Mouse (Mus musculus) MEL (cell line): ENCODE data around the gene Fam98b. TPM values are rescaled to one million over a fixed set of nuclear protein-coding genes. Genes with fewer than 3 reads are reported as not detected.

Source experiments
- DNase-seq: peaks from one replicate; pipeline ENCODE4 v3.0.0; 2011; ENCODE audit warnings: low read depth, low spot score
- H3K27ac ChIP-seq: 2 replicates; pipeline ENCODE4 v1.5.1; 2012; ENCODE audit warnings: low read depth, mild to moderate bottlenecking, control low read depth, low read length, moderate library complexity; ENCODE audit not compliant: control insufficient read depth
- H3K27me3 ChIP-seq, 2 experiments: fragments of 150-350 bp in 1 of 2; sonication (generic) in 1 of 2; 2 replicates each; pipeline ENCODE4 v1.6.1; 2012; ENCODE audit warnings: low read length in 2 of 2, mild to moderate bottlenecking in 2 of 2, improper control_type of control experiment in 1 of 2, moderate library complexity in 1 of 2; ENCODE audit not compliant: insufficient read depth in 2 of 2, control insufficient read depth in 1 of 2
- H3K36me3 ChIP-seq, 2 experiments: 2 replicates each; pipeline ENCODE4 v1.6.1; 2012 to 2014; ENCODE audit warnings: low read length in 2 of 2, improper control_type of control experiment in 1 of 2, inconsistent platforms in 1 of 2, mild to moderate bottlenecking in 1 of 2; ENCODE audit not compliant: insufficient read depth in 2 of 2, control insufficient read depth in 1 of 2
- H3K4me1 ChIP-seq, 2 experiments: fragments of 150-350 bp in 1 of 2; sonication (generic) in 1 of 2; 2 replicates each; pipeline ENCODE4 v1.6.1; 2012; ENCODE audit warnings: low read length in 2 of 2, improper control_type of control experiment in 1 of 2, mild to moderate bottlenecking in 1 of 2; ENCODE audit not compliant: insufficient read depth in 2 of 2, control insufficient read depth in 1 of 2
- H3K4me3 ChIP-seq, 2 experiments: fragments of 150-350 bp in 1 of 2; sonication (generic) in 1 of 2; 2 replicates each; pipeline ENCODE4 v1.5.1; 2012; ENCODE audit warnings: low read depth in 2 of 2, low read length in 2 of 2, mild to moderate bottlenecking in 2 of 2, moderate library complexity in 2 of 2, control low read depth in 1 of 2, improper control_type of control experiment in 1 of 2; ENCODE audit not compliant: control insufficient read depth in 1 of 2, insufficient read depth in 1 of 2
- H3K79me2 ChIP-seq: 2 replicates; pipeline ENCODE4 v1.6.1; 2012; ENCODE audit warnings: mild to moderate bottlenecking, low read length, moderate library complexity; ENCODE audit not compliant: control insufficient read depth, poor library complexity, insufficient read depth
- H3K9ac ChIP-seq: 2 replicates; pipeline ENCODE4 v1.6.1; 2012; ENCODE audit warnings: low read depth, mild to moderate bottlenecking, control low read depth, low read length, moderate library complexity; ENCODE audit not compliant: control insufficient read depth, poor library complexity, severe bottlenecking
- H3K9me3 ChIP-seq: fragments of 150-350 bp; sonication (generic); replicated peaks from 2 replicates; pipeline ENCODE4 v1.6.1; 2012; ENCODE audit warnings: mild to moderate bottlenecking, low read length, improper control_type of control experiment, moderate library complexity; ENCODE audit not compliant: insufficient read depth
- CHD1 ChIP-seq: IDR thresholded peaks from 2 replicates; pipeline ENCODE4 v1.6.1; 2012; ENCODE audit warnings: low read depth, mild to moderate bottlenecking, inconsistent platforms, low read length, improper control_type of control experiment
- CTCF ChIP-seq, 3 experiments: IDR thresholded peaks in 2 of 3; conservative IDR thresholded peaks in 1 of 3; 2 replicates each; pipeline ENCODE4 v1.5.1; 2011 to 2012; ENCODE audit warnings: low read length in 3 of 3, low read depth in 2 of 3, mild to moderate bottlenecking in 2 of 3, improper control_type of control experiment in 1 of 3, inconsistent platforms in 1 of 3, mixed read lengths in 1 of 3, moderate library complexity in 1 of 3; ENCODE audit not compliant: control insufficient read depth in 1 of 3, insufficient read depth in 1 of 3, poor library complexity in 1 of 3, severe bottlenecking in 1 of 3
- E2F4 ChIP-seq: IDR thresholded peaks from 2 replicates; pipeline ENCODE4 v1.6.1; 2011; ENCODE audit warnings: low read depth, low read length, improper control_type of control experiment, borderline replicate concordance
- ELF1 ChIP-seq: IDR thresholded peaks from 2 replicates; pipeline ENCODE4 v1.6.1; 2014; ENCODE audit warnings: low read depth, mild to moderate bottlenecking, inconsistent platforms, low read length, improper control_type of control experiment, moderate library complexity
- ETS1 ChIP-seq: IDR thresholded peaks from 2 replicates; pipeline ENCODE4 v1.6.1; 2012; ENCODE audit warnings: low read depth, mild to moderate bottlenecking, inconsistent platforms, low read length, improper control_type of control experiment, moderate library complexity
- GABPA ChIP-seq: IDR thresholded peaks from 2 replicates; pipeline ENCODE4 v1.6.1; 2012; ENCODE audit warnings: low read depth, mild to moderate bottlenecking, inconsistent platforms, low read length, improper control_type of control experiment, moderate library complexity
- HCFC1 ChIP-seq: IDR thresholded peaks from 2 replicates; pipeline ENCODE4 v1.6.1; 2012; ENCODE audit warnings: low read depth, mild to moderate bottlenecking, inconsistent platforms, low read length, improper control_type of control experiment, moderate library complexity
- JUND ChIP-seq: IDR thresholded peaks from 2 replicates; pipeline ENCODE4 v1.6.1; 2011; ENCODE audit warnings: low read depth, mild to moderate bottlenecking, improper control_type of control experiment, low read length
- MAFK ChIP-seq: IDR thresholded peaks from 2 replicates; pipeline ENCODE4 v1.6.1; 2011; ENCODE audit warnings: low read depth, mild to moderate bottlenecking, low read length, improper control_type of control experiment, borderline replicate concordance
- MAZ ChIP-seq: IDR thresholded peaks from 2 replicates; pipeline ENCODE4 v1.6.1; 2012; ENCODE audit warnings: low read depth, mild to moderate bottlenecking, inconsistent platforms, low read length, improper control_type of control experiment
- MXI1 ChIP-seq: IDR thresholded peaks from 2 replicates; pipeline ENCODE4 v1.6.1; 2011; ENCODE audit warnings: mild to moderate bottlenecking, low read depth, low read length, improper control_type of control experiment
- NRF1 ChIP-seq: IDR thresholded peaks from 2 replicates; pipeline ENCODE4 v1.6.1; 2014; ENCODE audit warnings: low read depth, mild to moderate bottlenecking, inconsistent platforms, low read length, improper control_type of control experiment, moderate library complexity; ENCODE audit not compliant: poor library complexity, insufficient read depth, severe bottlenecking
- POLR2A ChIP-seq, 2 experiments: IDR thresholded peaks; 2 replicates each; pipeline ENCODE4 v1.6.1; 2011 to 2012; ENCODE audit warnings: low read length in 2 of 2, mild to moderate bottlenecking in 2 of 2, control low read depth in 1 of 2, improper control_type of control experiment in 1 of 2, low read depth in 1 of 2, moderate library complexity in 1 of 2; ENCODE audit not compliant: control insufficient read depth in 1 of 2, insufficient read depth in 1 of 2, poor library complexity in 1 of 2
- POLR2AphosphoS5 ChIP-seq: IDR thresholded peaks from 2 replicates; pipeline ENCODE4 v1.6.1; 2012; ENCODE audit warnings: low read depth, borderline replicate concordance, mild to moderate bottlenecking, inconsistent platforms, low read length, moderate library complexity, mixed read lengths
- RAD21 ChIP-seq: IDR thresholded peaks from 2 replicates; pipeline ENCODE4 v1.6.1; 2011; ENCODE audit warnings: mild to moderate bottlenecking, low read depth, low read length, improper control_type of control experiment
- SIN3A ChIP-seq: IDR thresholded peaks from 2 replicates; pipeline ENCODE4 v1.6.1; 2012; ENCODE audit warnings: low read length, improper control_type of control experiment, inconsistent platforms
- SMC3 ChIP-seq: IDR thresholded peaks from 2 replicates; pipeline ENCODE4 v1.6.1; 2011; ENCODE audit warnings: low read depth, low read length, improper control_type of control experiment
- UBTF ChIP-seq: IDR thresholded peaks from 2 replicates; pipeline ENCODE4 v1.6.1; 2012; ENCODE audit warnings: low read depth, mild to moderate bottlenecking, inconsistent platforms, low read length, improper control_type of control experiment, moderate library complexity, borderline replicate concordance; ENCODE audit not compliant: insufficient read depth
- USF2 ChIP-seq, 2 experiments: IDR thresholded peaks; 2 replicates each; pipeline ENCODE4 v1.6.1; 2011 to 2012; ENCODE audit warnings: improper control_type of control experiment in 2 of 2, low read length in 2 of 2, borderline replicate concordance in 1 of 2, inconsistent platforms in 1 of 2, low read depth in 1 of 2, mild to moderate bottlenecking in 1 of 2; ENCODE audit not compliant: insufficient read depth in 1 of 2
- ZMIZ1 ChIP-seq: IDR thresholded peaks from 2 replicates; pipeline ENCODE4 v1.6.1; 2012; ENCODE audit warnings: low read depth, mild to moderate bottlenecking, inconsistent platforms, low read length, improper control_type of control experiment, moderate library complexity
- polyA plus RNA-seq, 2 experiments: library from polyadenylated mRNA; stranded (reverse) in 1 of 2; unstranded in 1 of 2; fragments of >175 nt in 1 of 2; fragments of >200 nt in 1 of 2; gene quantifications; 2 replicates each; pipeline versions ENCODE4 v1.2.1 to v1.2.4; 2012; ENCODE audit warnings: low replicate concordance in 2 of 2, low read depth in 1 of 2; ENCODE audit not compliant: insufficient read length in 2 of 2, insufficient read depth in 1 of 2, missing spikeins in 1 of 2
- total RNA-seq: library from RNA; depleted of rRNA; stranded (reverse); fragments of 300-350 nt; gene quantifications from 2 replicates; pipeline ENCODE4 v1.2.3, GENCODE M21; 2012

Fam98b gene
- total and polyA plus RNA-seq, 3 experiments: 14.3 to 228 (median 54.9) TPM

GRCm38 (mm10) chr2:117303391-117304350 lies 54.1 kb downstream of the Fam98b start:
- DNase-seq: no peak
- TF ChIP-seq ZMIZ1 (no peak), MAFK (no peak), SMC3 (no peak), MXI1 (no peak), UBTF (no peak), RAD21 (no peak), NRF1 (no peak), ELF1 (no peak), USF2 (IDR thresholded peaks at IDR 0.05; ENCODE audit: borderline replicate concordance in 1 of 2, insufficient read depth in 1 of 2, low read depth in 1 of 2, low read length in 2 of 2) (no peak), HCFC1 (no peak), POLR2A (IDR thresholded peaks at IDR 0.05; ENCODE audit: control insufficient read depth in 1 of 2, insufficient read depth in 1 of 2, low read depth in 1 of 2, low read length in 2 of 2, poor library complexity in 1 of 2) (no peak), E2F4 (no peak), CTCF (IDR thresholded peaks at IDR 0.05 in 2 of 3, conservative IDR thresholded peaks at IDR 0.05 in 1 of 3; ENCODE audit: control insufficient read depth in 1 of 3, insufficient read depth in 1 of 3, low read depth in 2 of 3, low read length in 3 of 3, poor library complexity in 1 of 3, severe bottlenecking in 1 of 3) (no peak), SIN3A (no peak)
- no peak overlapping the region for H3K27ac ChIP-seq

GRCm38 (mm10) chr2:117304941-117305340 lies 55.4 kb downstream of the Fam98b start:
- TF ChIP-seq GABPA (no peak), POLR2AphosphoS5 (no peak), CHD1 (no peak), MAZ (no peak), ETS1 (no peak), SIN3A (no peak), JUND (no peak), ZMIZ1 (no peak)
- Histone ChIP-seq H3K9ac (no peak overlapping the region), H3K4me1 (no peaks in the 10 kb centered on the region), H3K4me3 (no peak overlapping the region), H3K79me2 (no peaks in the 10 kb centered on the region), H3K27ac (no peak overlapping the region), H3K27me3 (no peaks in the 10 kb centered on the region), H3K36me3 (no peaks in the 10 kb centered on the region), H3K9me3 (no peaks in the 10 kb centered on the region)
- no peak for DNase-seq

More at GRCm38 (mm10) chr2:117303391-117304350, 54.1 kb downstream of the Fam98b start:
- H3K27me3 ChIP-seq: no peaks in the 10 kb centered on the region
- H3K9ac ChIP-seq: no peak overlapping the region
- no peaks in the 10 kb centered on the region for H3K9me3 ChIP-seq
- no peak overlapping the region for H3K4me3 ChIP-seq
- no peaks in the 10 kb centered on the region for H3K36me3 ChIP-seq
- H3K4me1 ChIP-seq: no peaks in the 10 kb centered on the region
- H3K79me2 ChIP-seq: no peaks in the 10 kb centered on the region
